Mouse (Mus musculus) layer of hippocampus, adult 2 months (tissue): ENCODE data around the gene Nectin4. TPM values are rescaled to one million over a fixed set of nuclear protein-coding genes. Genes with fewer than 3 reads are reported as not detected.
"Not testable (repeated sequence)": the region's sequence is repeated elsewhere in the genome, so short reads cannot be mapped to it uniquely, and the experiment has no call there.

Experiments used
- DNase-seq, 2 experiments: peaks; one replicate each; pipeline ENCODE4 v3.0.0; 2022; ENCODE audit warnings: low spot score in 2 of 2
- H3K27ac ChIP-seq: fragments of 200-600 bp; 2 replicates; pipeline ENCODE4 v1.8.1; 2022
- H3K4me3 ChIP-seq: fragments of 200-600 bp; 2 replicates; pipeline ENCODE4 v1.8.1; 2022; ENCODE audit warnings: mild to moderate bottlenecking
- CTCF ChIP-seq: fragments of 200-600 bp; conservative IDR thresholded peaks from 2 replicates; pipeline ENCODE4 v1.8.1; 2022; ENCODE audit warnings: antibody characterized with exemption, mild to moderate bottlenecking, moderate library complexity
- long read RNA-seq, 2 experiments: library from polyadenylated mRNA; stranded (forward); transcript quantifications; one replicate each; pipeline ENCODE4 v2.0.0; 2021; ENCODE audit warnings: borderline mapping rate in 2 of 2
- total RNA-seq, 2 experiments: library from RNA; stranded (reverse); gene quantifications; 2 replicates each; pipeline ENCODE4 v1.2.3; 2021

Nectin4 gene
- 1 to 10 TPM; 5.1 to 6.1 TPM for total RNA-seq
- long read RNA-seq, experiment 1, partial matches to known transcripts = 3 of 5 reads
- long read RNA-seq, experiment 1, other reads (novel, unspliced or antisense) = 2 of 5 reads
- long read RNA-seq, experiment 2, partial matches to known transcripts = 11 of 11 reads
- long read RNA-seq, experiment 2, other reads (novel, unspliced or antisense) = 0 of 11 reads

DNA sequence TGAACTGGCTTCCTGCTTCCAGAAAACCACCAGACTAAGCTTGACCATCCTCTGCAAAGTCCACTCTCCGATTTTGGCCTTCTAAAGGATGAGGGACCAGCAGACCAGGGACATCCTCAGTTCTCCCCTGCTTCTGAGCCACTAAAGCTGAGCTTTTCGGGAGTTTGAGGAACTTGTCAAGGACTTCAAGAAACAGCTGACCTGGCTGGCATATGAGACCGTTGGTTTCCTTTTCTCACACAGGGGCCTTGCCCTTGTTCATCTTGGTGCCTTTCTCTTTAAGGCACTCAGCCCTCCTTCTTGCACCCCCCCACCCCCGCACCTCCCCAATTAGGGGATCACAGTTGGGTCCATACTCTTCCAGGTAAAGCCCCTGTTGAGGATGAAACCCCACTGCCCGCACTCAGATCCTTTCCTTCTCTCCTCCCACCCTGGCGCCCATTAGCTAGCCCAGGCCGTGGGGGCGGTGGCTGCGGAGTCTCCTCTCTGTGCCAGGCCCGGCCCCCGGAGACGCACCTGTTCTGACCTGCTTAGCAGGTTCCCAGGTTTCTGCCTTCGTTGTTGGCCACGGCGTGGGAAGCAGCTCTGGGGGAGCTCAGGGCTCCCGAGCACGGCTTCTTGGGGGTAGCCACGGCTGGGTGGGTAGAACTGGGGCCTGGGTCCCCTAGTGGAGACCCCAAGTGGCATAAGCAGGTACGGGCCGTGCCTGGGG, at the start of gene Nectin4:
TSS of gene Nectin4 (plus strand) at position 255 of the 712 bp plus-strand sequence.
- no peak for DNase-seq

DNA sequence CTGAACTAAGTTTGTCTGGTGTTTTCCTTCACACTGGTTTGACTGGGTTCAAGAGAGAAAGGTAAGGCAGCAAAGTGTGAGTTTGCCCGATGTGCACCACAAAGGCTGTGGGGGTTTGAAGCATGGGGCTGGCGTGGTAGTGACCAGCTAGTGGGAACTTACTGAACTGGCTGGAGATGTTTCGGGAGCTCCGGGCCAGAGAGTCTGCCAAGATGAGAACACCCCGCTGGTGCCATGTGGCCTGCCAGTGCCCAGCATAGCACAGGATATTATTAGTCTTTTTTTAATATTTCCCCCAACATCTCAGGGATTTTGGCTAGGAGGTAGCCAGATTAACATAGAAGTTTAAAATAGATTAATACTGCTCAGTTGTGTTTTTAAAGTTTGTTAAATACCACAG, 49.7 kb upstream of the Nectin4 start:
- Histone ChIP-seq H3K27ac (no peak overlapping the region), H3K4me3 (no peak overlapping the region)
- no peak for DNase-seq
- TF ChIP-seq CTCF = no peak

More for the DNA sequence above, at the start of gene Nectin4:
- Histone ChIP-seq H3K4me3 (no peak within 1 kb of the TSS), H3K27ac (no peak within 1 kb of the TSS)
- TF ChIP-seq CTCF = no peak

DNA sequence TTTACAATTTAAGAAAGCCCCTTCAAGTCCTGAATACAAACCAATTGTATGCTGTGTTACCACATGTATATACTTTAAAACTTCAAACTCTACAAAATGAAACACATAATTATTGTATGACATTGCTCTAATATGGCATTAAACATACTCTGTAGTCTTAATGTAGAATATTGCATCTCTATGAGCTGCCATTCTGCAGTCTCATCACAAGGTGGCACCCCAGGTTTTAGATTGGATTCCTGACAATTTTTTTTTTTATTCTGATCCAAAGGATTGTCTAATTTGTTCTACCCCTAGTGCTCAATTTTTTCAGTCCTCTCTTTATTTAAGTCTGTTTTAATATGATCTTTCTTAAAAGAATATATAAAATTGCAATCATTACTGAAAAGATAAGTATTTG, 48.5 kb upstream of the Nectin4 start:
- DNase-seq = no peak
- TF ChIP-seq CTCF = peak; percentile 81
- Histone ChIP-seq H3K27ac (no peak overlapping the region), H3K4me3 (no peak overlapping the region)

DNA sequence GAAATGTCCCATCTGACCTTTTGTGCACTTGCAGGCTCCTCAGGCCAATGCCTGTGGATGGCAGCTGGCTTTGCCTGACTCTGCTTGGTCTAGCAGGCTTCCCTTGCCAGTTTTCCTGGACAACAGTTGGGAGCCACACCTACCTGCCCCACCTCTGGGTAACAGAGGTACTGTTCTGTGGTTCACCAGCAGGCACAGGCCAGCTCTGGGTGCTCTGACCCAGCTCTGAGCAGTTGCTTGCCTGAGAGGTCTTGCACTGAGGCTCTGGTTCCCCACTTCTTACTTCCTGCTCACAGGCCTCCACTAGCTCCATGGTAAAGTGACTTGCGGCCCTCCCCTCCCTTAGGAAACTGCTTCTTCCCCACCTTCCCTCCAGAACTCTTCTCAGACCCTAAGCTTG, 47.9 kb upstream of the Nectin4 start:
- Histone ChIP-seq H3K4me3 (no peak overlapping the region), H3K27ac (no peak overlapping the region)
- DNase-seq = no peak
- TF ChIP-seq CTCF = no peak

DNA sequence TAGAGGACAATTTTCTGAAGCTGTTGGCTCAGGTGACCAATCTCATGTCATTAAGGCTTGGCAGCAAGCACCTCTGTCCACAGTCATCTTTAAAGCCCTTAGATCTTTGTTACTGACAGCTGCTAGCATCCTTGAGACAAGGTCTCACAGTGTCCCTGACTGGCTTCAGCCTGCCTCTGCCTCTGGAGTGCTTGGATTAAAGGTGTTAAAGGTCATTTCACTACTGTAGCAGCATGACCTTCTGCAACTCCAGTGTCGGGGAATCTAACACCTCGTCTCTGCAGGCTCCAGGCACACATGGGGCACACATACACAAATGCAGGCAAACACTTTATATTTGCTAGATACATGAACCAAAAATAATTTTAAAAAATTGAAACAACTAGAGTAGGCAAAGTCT, 44.3 kb upstream of the Nectin4 start:
- no peak overlapping the region for H3K27ac ChIP-seq
- TF ChIP-seq CTCF = no peak

DNA sequence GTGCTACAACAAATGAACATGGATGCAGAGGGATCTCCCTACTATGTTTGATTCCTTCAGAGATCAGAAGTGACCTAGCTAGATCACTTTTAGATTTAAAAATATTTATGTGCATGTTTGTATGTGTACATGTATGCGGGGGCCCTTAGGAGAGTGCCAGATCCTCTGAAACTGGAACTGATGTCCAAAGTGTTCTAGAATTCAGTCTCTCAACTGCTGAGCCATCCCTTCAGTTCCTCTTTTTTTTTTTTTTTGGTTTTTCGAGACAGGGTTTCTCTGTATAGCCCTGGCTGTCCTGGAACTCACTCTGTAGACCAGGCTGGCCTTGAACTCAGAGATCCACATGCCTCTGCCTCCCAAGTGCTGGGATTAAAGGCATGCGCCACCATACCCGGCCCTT, 43.3 kb upstream of the Nectin4 start:
- not testable (repeated sequence) for H3K4me3 ChIP-seq, DNase-seq, H3K27ac ChIP-seq

More for the DNA sequence above, 44.3 kb upstream of the Nectin4 start:
- no peak for DNase-seq
- no peak overlapping the region for H3K4me3 ChIP-seq

DNA sequence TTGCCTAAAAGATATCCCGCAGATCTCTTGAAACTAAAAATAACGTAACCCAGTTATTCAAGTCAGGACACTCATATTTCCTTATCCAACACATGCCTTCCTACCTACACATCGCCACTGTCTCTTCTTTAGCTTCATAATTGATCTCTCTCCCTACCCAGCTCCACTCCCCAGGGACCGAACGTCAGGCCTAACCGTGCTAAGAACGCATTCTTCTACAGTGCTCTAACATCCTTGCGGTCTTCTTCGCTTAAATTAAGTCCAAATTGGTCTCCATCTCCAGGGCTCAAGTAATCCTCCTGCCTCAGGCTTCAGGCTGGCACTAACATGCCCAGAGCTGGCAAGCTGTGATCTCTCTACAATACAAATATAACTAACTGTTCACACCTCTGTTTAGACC, 41.7 kb upstream of the Nectin4 start:
- no peak for DNase-seq
- Histone ChIP-seq H3K27ac (peak overlapping the region; percentile 94), H3K4me3 (peak overlapping the region; percentile 95)
- TF ChIP-seq CTCF = no peak

DNA sequence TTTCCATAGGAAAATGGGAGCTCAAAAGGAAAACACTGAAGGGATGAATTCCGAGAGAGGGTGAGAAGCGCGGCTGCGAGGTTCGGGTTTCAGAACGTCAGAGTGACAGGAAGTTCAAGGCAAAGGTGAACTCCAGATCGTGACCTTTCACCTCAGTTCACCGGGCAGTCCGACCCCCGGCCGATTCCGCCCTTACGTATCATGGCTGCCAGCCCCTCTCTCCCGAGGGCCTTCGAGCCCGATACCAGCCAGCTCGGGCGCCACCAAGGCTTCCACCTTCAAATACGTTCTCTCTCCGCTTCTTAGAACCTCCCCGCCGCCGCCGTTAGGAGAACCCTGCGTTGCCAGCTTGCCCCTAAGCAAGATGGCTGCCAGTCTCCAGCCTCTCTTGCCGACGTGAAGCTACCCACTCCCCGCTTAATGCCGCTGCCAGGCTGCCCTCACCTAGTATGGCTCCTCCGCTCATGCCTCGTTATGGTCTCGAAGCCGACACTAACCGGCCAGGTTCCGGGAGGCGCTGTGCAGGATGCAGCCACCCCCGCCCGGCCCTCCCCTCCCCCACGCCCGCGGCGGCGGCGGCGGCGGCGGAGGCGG, 41.0 kb upstream of the Nectin4 start, which contains the start of gene Dedd:
TSS of gene Dedd (plus strand) at position 307 of the 594 bp plus-strand sequence.
- Histone ChIP-seq H3K27ac (peak within 1 kb of the TSS; percentile 94), H3K4me3 (peak within 1 kb of the TSS; percentile 95)
- TF ChIP-seq CTCF = peak; percentile 26; the same call in 1 of the 2 replicates
- peak; percentile 89 to 96 for DNase-seq

DNA sequence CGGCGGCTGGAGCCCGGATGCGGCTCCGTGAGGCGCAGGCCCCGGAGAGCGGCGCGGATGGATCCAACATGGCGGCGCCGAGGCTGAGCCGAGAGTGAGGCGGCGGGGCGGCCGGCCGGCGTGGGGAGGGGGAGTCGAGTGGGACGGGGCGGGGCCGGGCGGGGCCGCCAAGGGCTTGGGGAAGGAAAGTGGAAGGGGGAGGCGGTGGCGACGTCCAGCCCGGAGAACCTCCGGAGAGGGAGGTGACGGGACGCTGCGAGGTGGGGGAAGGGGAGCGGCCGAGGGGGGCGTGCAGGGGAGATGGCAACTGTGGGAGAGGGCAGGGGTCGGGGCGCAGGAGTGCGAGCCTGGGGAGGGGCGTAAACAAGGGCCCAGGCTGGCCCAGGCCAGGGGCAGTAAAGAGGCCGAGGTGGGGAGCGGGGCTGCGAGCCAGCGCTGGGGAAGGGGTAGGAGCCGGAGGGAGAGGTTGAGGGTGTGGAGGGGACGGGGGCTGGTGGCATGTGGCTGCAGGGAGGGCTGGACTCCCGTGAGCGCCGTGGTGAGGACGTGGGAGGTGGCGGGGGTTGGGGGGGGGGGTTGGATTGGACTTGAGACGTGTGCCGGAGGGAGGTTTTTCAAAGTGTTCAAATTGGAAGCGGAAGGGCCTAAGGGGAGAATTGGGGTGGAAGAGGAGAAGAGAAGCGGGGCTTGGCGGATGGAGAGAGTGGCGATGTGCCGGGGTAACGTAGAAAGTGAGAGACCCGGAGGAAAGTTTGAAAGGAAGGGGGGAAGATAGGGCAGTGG, 40.3 kb upstream of the Nectin4 start:
- DNase-seq = no peak
- no peak for TF ChIP-seq CTCF
- H3K4me3 ChIP-seq = peak overlapping the region; percentile 95
- peak overlapping the region; percentile 94 for H3K27ac ChIP-seq

DNA sequence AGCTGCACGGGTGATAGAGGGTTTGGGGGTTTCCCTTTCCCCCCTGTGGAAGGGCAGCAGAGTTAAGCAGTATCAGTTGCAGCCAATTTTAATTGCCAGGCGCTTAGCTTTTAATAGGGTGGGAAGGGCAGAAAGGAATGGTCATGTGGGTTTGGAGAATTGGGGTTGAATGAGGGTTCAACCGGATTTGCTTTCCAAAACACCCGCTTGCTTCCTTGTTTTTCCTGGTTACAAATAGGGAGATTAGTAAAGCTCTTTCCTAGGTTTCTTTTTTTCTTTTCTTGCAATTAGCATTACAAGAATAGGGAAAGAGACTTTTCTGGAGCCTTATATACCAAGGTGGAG, 39.7 kb upstream of the Nectin4 start:
- H3K4me3 ChIP-seq = peak overlapping the region; percentile 95
- TF ChIP-seq CTCF = no peak
- no peak for DNase-seq
- H3K27ac ChIP-seq = peak overlapping the region; percentile 94

DNA sequence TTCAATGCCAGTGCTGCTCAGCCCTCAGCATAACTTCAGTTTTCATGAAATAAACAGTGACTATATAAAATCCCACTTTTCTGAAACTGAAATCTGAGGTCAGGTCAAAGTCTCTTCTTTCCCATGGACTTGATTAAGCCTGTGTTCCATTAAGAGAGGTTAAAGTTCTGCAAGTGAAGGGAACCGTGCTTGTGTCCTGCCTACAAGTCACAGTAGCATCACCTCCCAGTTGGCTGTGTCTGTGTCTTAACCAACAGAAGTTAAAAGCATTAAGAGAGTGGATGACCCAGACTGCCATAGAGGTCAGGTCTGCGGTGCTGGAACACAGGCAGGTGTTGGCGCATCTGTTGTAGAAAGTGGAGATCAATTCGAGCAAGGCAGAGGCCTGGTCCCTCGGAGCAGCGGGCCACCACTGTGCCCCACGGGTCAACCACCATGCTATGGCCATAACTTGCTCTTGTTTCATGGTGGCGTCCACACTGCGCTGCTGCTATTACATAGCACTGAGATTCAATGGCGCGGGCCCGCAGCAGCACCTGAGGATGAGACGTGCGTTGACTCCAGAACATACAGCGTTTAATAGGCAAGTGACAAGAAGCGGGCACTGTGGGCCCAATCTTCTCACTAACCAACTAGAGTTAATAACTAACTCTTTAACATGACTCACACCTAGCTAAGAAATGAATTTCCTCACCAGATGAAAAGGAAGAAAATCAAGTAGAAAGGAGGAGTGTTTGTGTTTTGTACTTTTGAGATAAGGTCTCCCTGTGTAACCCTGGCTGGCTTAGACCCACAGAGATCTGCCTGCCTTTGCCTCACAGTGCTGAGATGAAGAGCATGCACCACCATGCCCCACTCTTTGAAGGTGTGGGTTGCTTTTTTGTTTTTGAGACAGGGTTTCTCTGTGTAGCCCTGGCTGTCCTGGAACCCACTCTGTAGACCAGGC, 27.4 kb upstream of the Nectin4 start:
- no peak for TF ChIP-seq CTCF

More for the DNA sequence above, 27.4 kb upstream of the Nectin4 start:
- no peak overlapping the region for H3K27ac ChIP-seq
- no peak for DNase-seq
- no peak overlapping the region for H3K4me3 ChIP-seq
